Mouse (Mus musculus): ENCODE data around the gene Psme1. TPM values are rescaled to one million over a fixed set of nuclear protein-coding genes. Genes with fewer than 3 reads are reported as not detected.

Gene Psme1
- polyA plus RNA-seq (2014; fragmentation: Illumina TruSeq; extraction: RNeasy Lipid Tissue Mini Kit (QIAGEN cat#74804); ENCODE audit: low read depth, low replicate concordance) = 165 TPM

GRCm38 (mm10) chr14:55577871-55578667, at the start of gene Psme1:
TSS of gene Psme1 (plus strand) at chr14:55578123.

GRCm38 (mm10) chr14:55540067-55540786, 37.7 kb upstream of the Psme1 start, which contains the start of gene Pck2:
TSS of gene Pck2 (plus strand) at chr14:55540266.

GRCm38 (mm10) chr14:55559799-55560201, 18.1 kb upstream of the Psme1 start, which contains the start of gene Dcaf11:
TSS of gene Dcaf11 (plus strand) at chr14:55560006.

GRCm38 (mm10) chr14:55560202-55561073, 17.5 kb upstream of the Psme1 start, which contains the start of gene A730061H03Rik:
TSS of gene A730061H03Rik (minus strand) at chr14:55560406.

GRCm38 (mm10) chr14:55575302-55575701, 2.6 kb upstream of the Psme1 start, which contains the start of gene Fitm1:
TSS of gene Fitm1 (plus strand) at chr14:55575617.

GRCm38 (mm10) chr14:55584702-55585565, 7.0 kb downstream of the Psme1 start, which contains the start of gene Emc9:
TSS of gene Emc9 (minus strand) at chr14:55585302.

GRCm38 (mm10) chr14:55590748-55591330, 12.9 kb downstream of the Psme1 start, which contains the start of gene Psme2:
TSS of gene Psme2 (minus strand) at chr14:55591113.

GRCm38 (mm10) chr14:55591331-55591891, 13.5 kb downstream of the Psme1 start, which contains the start of gene Rnf31:
TSS of gene Rnf31 (plus strand) at chr14:55591708.

GRCm38 (mm10) chr14:55603271-55603632, 25.3 kb downstream of the Psme1 start, which contains the start of gene Irf9:
TSS of gene Irf9 (plus strand) at chr14:55603571.

GRCm38 (mm10) chr14:55617822-55618221, 39.9 kb downstream of the Psme1 start, which contains the start of gene Rec8:
TSS of gene Rec8 (plus strand) at chr14:55618037.

Other genes with a start within 250 kb of the Psme1 start
- 123 TPM for gene Dhrs4, start 99.4 kb upstream of the Psme1 start, polyA plus RNA-seq (2014; fragmentation: Illumina TruSeq; extraction: RNeasy Lipid Tissue Mini Kit (QIAGEN cat#74804); ENCODE audit: low read depth, low replicate concordance)
- 3.0 TPM for gene Carmil3, start 87.5 kb upstream of the Psme1 start, polyA plus RNA-seq (2014; fragmentation: Illumina TruSeq; extraction: RNeasy Lipid Tissue Mini Kit (QIAGEN cat#74804); ENCODE audit: low read depth, low replicate concordance)
- not detected for gene Cpne6, start 67.7 kb upstream of the Psme1 start, polyA plus RNA-seq (2014; fragmentation: Illumina TruSeq; extraction: RNeasy Lipid Tissue Mini Kit (QIAGEN cat#74804); ENCODE audit: low read depth, low replicate concordance)
- not detected for gene Nrl, start 53.1 kb upstream of the Psme1 start, polyA plus RNA-seq (2014; fragmentation: Illumina TruSeq; extraction: RNeasy Lipid Tissue Mini Kit (QIAGEN cat#74804); ENCODE audit: low read depth, low replicate concordance)
- 8.5 TPM for gene Pck2, start 37.9 kb upstream of the Psme1 start, polyA plus RNA-seq (2014; fragmentation: Illumina TruSeq; extraction: RNeasy Lipid Tissue Mini Kit (QIAGEN cat#74804); ENCODE audit: low read depth, low replicate concordance)
- 175 TPM for gene Dcaf11, start 18.1 kb upstream of the Psme1 start, polyA plus RNA-seq (2014; fragmentation: Illumina TruSeq; extraction: RNeasy Lipid Tissue Mini Kit (QIAGEN cat#74804); ENCODE audit: low read depth, low replicate concordance)
- not detected for gene A730061H03Rik, start 17.7 kb upstream of the Psme1 start, polyA plus RNA-seq (2014; fragmentation: Illumina TruSeq; extraction: RNeasy Lipid Tissue Mini Kit (QIAGEN cat#74804); ENCODE audit: low read depth, low replicate concordance)
- 182 TPM for gene Fitm1, start 2.5 kb upstream of the Psme1 start, polyA plus RNA-seq (2014; fragmentation: Illumina TruSeq; extraction: RNeasy Lipid Tissue Mini Kit (QIAGEN cat#74804); ENCODE audit: low read depth, low replicate concordance)
- gene Emc9, start 7.2 kb downstream of the Psme1 start, polyA plus RNA-seq (2014; fragmentation: Illumina TruSeq; extraction: RNeasy Lipid Tissue Mini Kit (QIAGEN cat#74804); ENCODE audit: low read depth, low replicate concordance) = 51.3 TPM
- 100 TPM for gene Psme2, start 13.0 kb downstream of the Psme1 start, polyA plus RNA-seq (2014; fragmentation: Illumina TruSeq; extraction: RNeasy Lipid Tissue Mini Kit (QIAGEN cat#74804); ENCODE audit: low read depth, low replicate concordance)
- gene Rnf31, start 13.6 kb downstream of the Psme1 start, polyA plus RNA-seq (2014; fragmentation: Illumina TruSeq; extraction: RNeasy Lipid Tissue Mini Kit (QIAGEN cat#74804); ENCODE audit: low read depth, low replicate concordance) = 19.4 TPM
- gene Irf9, start 25.4 kb downstream of the Psme1 start, polyA plus RNA-seq (2014; fragmentation: Illumina TruSeq; extraction: RNeasy Lipid Tissue Mini Kit (QIAGEN cat#74804); ENCODE audit: low read depth, low replicate concordance) = 17.2 TPM
- gene Rec8, start 39.9 kb downstream of the Psme1 start, polyA plus RNA-seq (2014; fragmentation: Illumina TruSeq; extraction: RNeasy Lipid Tissue Mini Kit (QIAGEN cat#74804); ENCODE audit: low read depth, low replicate concordance) = 0.26 TPM
- gene Ipo4, start 57.8 kb downstream of the Psme1 start, polyA plus RNA-seq (2014; fragmentation: Illumina TruSeq; extraction: RNeasy Lipid Tissue Mini Kit (QIAGEN cat#74804); ENCODE audit: low read depth, low replicate concordance) = 40.5 TPM
- gene Gm49378, start 59.8 kb downstream of the Psme1 start, polyA plus RNA-seq (2014; fragmentation: Illumina TruSeq; extraction: RNeasy Lipid Tissue Mini Kit (QIAGEN cat#74804); ENCODE audit: low read depth, low replicate concordance) = 2.1 TPM
- 38.9 TPM for gene Tm9sf1, start 65.7 kb downstream of the Psme1 start, polyA plus RNA-seq (2014; fragmentation: Illumina TruSeq; extraction: RNeasy Lipid Tissue Mini Kit (QIAGEN cat#74804); ENCODE audit: low read depth, low replicate concordance)
- 0.45 TPM for gene Tssk4, start 72.1 kb downstream of the Psme1 start, polyA plus RNA-seq (2014; fragmentation: Illumina TruSeq; extraction: RNeasy Lipid Tissue Mini Kit (QIAGEN cat#74804); ENCODE audit: low read depth, low replicate concordance)
- 61.1 TPM for gene Mdp1, start 82.4 kb downstream of the Psme1 start, polyA plus RNA-seq (2014; fragmentation: Illumina TruSeq; extraction: RNeasy Lipid Tissue Mini Kit (QIAGEN cat#74804); ENCODE audit: low read depth, low replicate concordance)
- 16.2 TPM for gene Gmpr2, start 93.8 kb downstream of the Psme1 start, polyA plus RNA-seq (2014; fragmentation: Illumina TruSeq; extraction: RNeasy Lipid Tissue Mini Kit (QIAGEN cat#74804); ENCODE audit: low read depth, low replicate concordance)
- 153 TPM for gene Nedd8, start 94.0 kb downstream of the Psme1 start, polyA plus RNA-seq (2014; fragmentation: Illumina TruSeq; extraction: RNeasy Lipid Tissue Mini Kit (QIAGEN cat#74804); ENCODE audit: low read depth, low replicate concordance)
- gene Tinf2, start 103.7 kb downstream of the Psme1 start, polyA plus RNA-seq (2014; fragmentation: Illumina TruSeq; extraction: RNeasy Lipid Tissue Mini Kit (QIAGEN cat#74804); ENCODE audit: low read depth, low replicate concordance) = 12.6 TPM
- gene Tgm1, start 135.8 kb downstream of the Psme1 start, polyA plus RNA-seq (2014; fragmentation: Illumina TruSeq; extraction: RNeasy Lipid Tissue Mini Kit (QIAGEN cat#74804); ENCODE audit: low read depth, low replicate concordance) = 0.21 TPM
- gene Rabggta, start 144.1 kb downstream of the Psme1 start, polyA plus RNA-seq (2014; fragmentation: Illumina TruSeq; extraction: RNeasy Lipid Tissue Mini Kit (QIAGEN cat#74804); ENCODE audit: low read depth, low replicate concordance) = 15.7 TPM
- 55.4 TPM for gene Dhrs1, start 167.6 kb downstream of the Psme1 start, polyA plus RNA-seq (2014; fragmentation: Illumina TruSeq; extraction: RNeasy Lipid Tissue Mini Kit (QIAGEN cat#74804); ENCODE audit: low read depth, low replicate concordance)
- gene Nop9, start 167.6 kb downstream of the Psme1 start, polyA plus RNA-seq (2014; fragmentation: Illumina TruSeq; extraction: RNeasy Lipid Tissue Mini Kit (QIAGEN cat#74804); ENCODE audit: low read depth, low replicate concordance) = 10.6 TPM
- 6.6 TPM for gene Cideb, start 180.3 kb downstream of the Psme1 start, polyA plus RNA-seq (2014; fragmentation: Illumina TruSeq; extraction: RNeasy Lipid Tissue Mini Kit (QIAGEN cat#74804); ENCODE audit: low read depth, low replicate concordance)
- not detected for gene Ltb4r2, start 183.3 kb downstream of the Psme1 start, polyA plus RNA-seq (2014; fragmentation: Illumina TruSeq; extraction: RNeasy Lipid Tissue Mini Kit (QIAGEN cat#74804); ENCODE audit: low read depth, low replicate concordance)
- gene Ltb4r1, start 187.8 kb downstream of the Psme1 start, polyA plus RNA-seq (2014; fragmentation: Illumina TruSeq; extraction: RNeasy Lipid Tissue Mini Kit (QIAGEN cat#74804); ENCODE audit: low read depth, low replicate concordance) = 0.45 TPM
- gene Adcy4, start 206.0 kb downstream of the Psme1 start, polyA plus RNA-seq (2014; fragmentation: Illumina TruSeq; extraction: RNeasy Lipid Tissue Mini Kit (QIAGEN cat#74804); ENCODE audit: low read depth, low replicate concordance) = 21.5 TPM
- gene Ripk3, start 210.7 kb downstream of the Psme1 start, polyA plus RNA-seq (2014; fragmentation: Illumina TruSeq; extraction: RNeasy Lipid Tissue Mini Kit (QIAGEN cat#74804); ENCODE audit: low read depth, low replicate concordance) = 3.1 TPM
- 5.2 TPM for gene Nfatc4, start 245.0 kb downstream of the Psme1 start, polyA plus RNA-seq (2014; fragmentation: Illumina TruSeq; extraction: RNeasy Lipid Tissue Mini Kit (QIAGEN cat#74804); ENCODE audit: low read depth, low replicate concordance)

Measured in heart, adult 10 weeks (tissue).